Mouse (Mus musculus): ENCODE results near the gene Knstrn.

DNA sequence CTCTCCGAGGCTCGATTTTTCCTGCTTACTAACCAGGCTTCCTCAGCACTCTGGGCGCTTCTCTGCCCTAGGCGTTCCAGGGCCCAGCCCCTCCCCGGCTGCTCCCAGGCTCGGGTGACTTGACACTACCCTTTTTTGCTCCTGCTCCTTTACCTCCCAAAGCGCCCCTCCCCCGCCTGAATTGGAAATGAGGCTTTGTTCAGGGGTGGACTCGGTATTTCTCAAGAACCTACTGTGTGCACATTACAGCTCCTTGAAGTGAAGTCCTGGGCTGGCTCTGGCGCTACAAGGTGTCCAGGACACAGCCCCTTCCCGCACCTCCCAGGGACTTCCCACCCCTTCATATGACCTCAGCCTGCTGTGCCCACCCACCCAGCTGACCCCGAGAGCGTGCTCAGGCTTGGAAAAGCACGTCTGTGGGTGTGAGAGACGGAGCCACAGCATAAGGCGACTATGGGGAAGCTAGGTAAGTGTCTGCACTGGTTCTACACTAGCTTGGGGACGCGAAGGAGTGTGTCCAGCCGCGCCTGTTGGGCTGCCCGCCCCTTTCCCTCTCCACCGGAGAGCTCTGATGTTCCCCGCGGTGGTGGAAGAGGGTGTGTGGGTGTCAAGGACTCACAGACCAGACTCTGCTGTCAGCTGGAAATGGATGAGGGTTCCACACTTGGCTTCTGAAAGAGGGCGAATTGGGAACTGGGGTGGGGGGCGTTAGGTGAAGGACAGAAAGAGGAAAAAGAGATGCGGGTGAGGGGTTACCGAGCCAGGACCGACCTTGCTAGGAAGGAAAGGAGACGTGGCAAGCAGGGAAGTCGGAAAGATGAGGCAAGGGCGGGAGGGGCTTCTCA, 86.4 kb downstream of the Knstrn start, which contains the start of gene Bahd1:
- no peak for TF ChIP-seq CTCF (IDR thresholded peaks at IDR 0.05; ENCODE audit: insufficient read depth, low read depth, low read length)
- no peak for TF ChIP-seq POLR2A (IDR thresholded peaks at IDR 0.05; ENCODE audit: insufficient read depth, low read depth, low read length)
